Mouse (Mus musculus) kidney, postnatal 36 days (tissue): Measurements from ENCODE around the gene Map3k7.

Experiments used
- DNase-seq, 2 experiments: peaks; one replicate each; pipeline ENCODE4 v3.0.0; 2021 to 2022; ENCODE audit warnings: mixed read lengths in 2 of 2

The Map3k7 gene

DNA sequence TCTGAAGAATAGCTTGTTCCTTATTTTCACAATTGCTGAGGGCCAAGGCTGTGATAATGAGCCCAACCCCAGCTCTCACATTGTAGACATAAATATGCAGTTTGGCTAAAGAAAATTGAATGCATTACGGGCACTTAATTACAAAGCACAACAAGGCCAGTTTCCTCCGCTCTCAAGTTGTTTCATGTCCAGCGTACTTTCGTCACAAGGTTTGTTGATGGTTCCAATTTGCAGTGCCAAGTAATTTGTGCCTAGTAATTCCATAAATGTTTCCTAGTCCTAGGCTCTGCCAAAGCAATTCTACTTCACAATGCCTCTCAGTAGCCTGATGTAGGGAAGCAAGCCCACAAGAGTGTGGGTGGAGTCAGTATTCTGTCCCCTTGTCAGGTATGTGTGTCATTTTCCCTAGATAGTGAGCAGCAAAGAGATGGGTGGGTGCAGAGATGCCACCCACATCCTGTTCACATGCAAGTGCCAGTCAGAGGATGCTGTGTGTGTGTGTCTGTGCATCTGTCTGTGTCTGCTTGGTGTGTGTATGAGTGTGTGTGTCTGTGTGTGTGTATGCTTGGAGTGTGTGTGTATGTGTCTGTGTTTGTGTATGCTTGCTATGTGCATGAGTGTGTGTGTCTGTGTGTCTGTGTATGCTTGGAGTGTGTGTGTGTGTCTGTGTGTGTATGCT, 98.6 kb downstream of the Map3k7 start:
- DNase-seq = peak in 1 of 2 experiments; percentile 1

DNA sequence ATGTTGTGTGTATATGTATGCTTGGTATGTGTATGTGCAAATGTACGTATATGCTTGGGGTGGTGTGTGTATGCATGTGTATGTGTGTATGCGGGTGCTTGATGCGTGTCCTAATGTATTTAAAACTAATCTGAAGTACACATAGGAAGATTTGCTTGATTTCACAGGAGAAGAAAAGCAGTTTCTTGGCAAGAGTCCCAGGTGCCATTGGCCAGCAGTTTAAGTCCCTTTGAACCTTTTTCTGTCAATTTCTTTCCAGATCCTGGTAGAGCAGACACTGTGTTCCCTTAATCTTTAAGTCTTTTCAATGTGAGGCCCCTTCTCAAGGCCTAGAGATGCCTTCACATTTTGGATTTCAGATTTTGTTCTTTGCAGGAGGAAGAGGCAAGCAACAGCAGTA, 99.4 kb downstream of the Map3k7 start:
- peak in 1 of 2 experiments; percentile 10 for DNase-seq
